Mouse (Mus musculus) yolk sac, embryonic 10.5 days (tissue): Measurements from ENCODE around the gene Magea10.

Source experiments
- DNase-seq: peaks from one replicate; pipeline ENCODE4 v3.0.0-alpha.2; 2017; ENCODE audit warnings: low spot score

The Magea10 gene

GRCm38 (mm10) chrX:72386758-72387157 lies at the start of gene Magea10:
TSS of gene Magea10 (minus strand) at chrX:72386858.
- DNase-seq: no peak

- no peak for DNase-seq
These were observed 4.7 kb downstream of the Magea10 start for GRCm38 (mm10) chrX:72381972-72382371.
